Mouse (Mus musculus) layer of hippocampus, postnatal 25 days (tissue): ENCODE data around the gene Vdac1. TPM values are rescaled to one million over a fixed set of nuclear protein-coding genes. Genes with fewer than 3 reads are reported as not detected.

Experiments
- DNase-seq, 2 experiments: peaks; one replicate each; pipeline ENCODE4 v3.0.0; 2022; ENCODE audit warnings: mixed read lengths in 2 of 2, low spot score in 1 of 2; ENCODE audit errors: extremely low spot score in 1 of 2
- total RNA-seq, 2 experiments: library from RNA; stranded (reverse); gene quantifications; 2 replicates each; pipeline ENCODE4 v1.2.3; 2021

Gene Vdac1
- total RNA-seq, 2 experiments from 2014 or later, result 529 to 579 TPM

GRCm38 (mm10) chr11:52405196-52405688 is 44.6 kb downstream of the Vdac1 start:
- no peak for DNase-seq

- no peak for DNase-seq
Observed at GRCm38 (mm10) chr11:52409316-52409715, 48.7 kb downstream of the Vdac1 start.

GRCm38 (mm10) chr11:52418358-52418757 is 57.7 kb downstream of the Vdac1 start:
- DNase-seq, result no peak

- DNase-seq, result no peak
Observed at GRCm38 (mm10) chr11:52419246-52419645, 58.6 kb downstream of the Vdac1 start.

GRCm38 (mm10) chr11:52419861-52420260 is 59.2 kb downstream of the Vdac1 start:
- no peak for DNase-seq

- DNase-seq, result no peak
Observed at GRCm38 (mm10) chr11:52420296-52421052, 59.8 kb downstream of the Vdac1 start.

- peak; percentile 68 to 90 for DNase-seq
Observed at GRCm38 (mm10) chr11:52421053-52421778, 60.6 kb downstream of the Vdac1 start.

- DNase-seq, result no peak
Observed at GRCm38 (mm10) chr11:52429440-52429839, 68.8 kb downstream of the Vdac1 start.

GRCm38 (mm10) chr11:52431594-52431993 is 70.9 kb downstream of the Vdac1 start:
- no peak for DNase-seq

GRCm38 (mm10) chr11:52432148-52432547 is 71.5 kb downstream of the Vdac1 start:
- no peak for DNase-seq

GRCm38 (mm10) chr11:52433076-52433796 is 72.6 kb downstream of the Vdac1 start:
- no peak for DNase-seq

GRCm38 (mm10) chr11:52433797-52434195 is 73.1 kb downstream of the Vdac1 start:
- DNase-seq, result no peak

- DNase-seq, result no peak
Observed at GRCm38 (mm10) chr11:52435466-52435865, 74.8 kb downstream of the Vdac1 start.

- no peak for DNase-seq
Observed at GRCm38 (mm10) chr11:52437123-52437522, 76.5 kb downstream of the Vdac1 start.

Other genes with a start within 250 kb of the Vdac1 start
- not detected for gene Olfr1373, start 215.3 kb upstream of the Vdac1 start, total RNA-seq
- gene Olfr1371, start 146.9 kb upstream of the Vdac1 start, total RNA-seq, result not detected
- gene Skp1a, start 128.9 kb upstream of the Vdac1 start, total RNA-seq, result 100 to 1,000 TPM; 448 to 507 TPM
- gene Tcf7, start 77.8 kb upstream of the Vdac1 start, total RNA-seq, result 1 to 10 TPM; 3.2 to 3.4 TPM
- gene 9530068E07Rik, start 35.6 kb downstream of the Vdac1 start, total RNA-seq, result 10 to 100 TPM; 71.3 to 78.1 TPM